Mouse (Mus musculus): ENCODE data around the gene Prss46. TPM values are rescaled to one million over a fixed set of nuclear protein-coding genes. Genes with fewer than 3 reads are reported as not detected.
A peak's percentile ranks its signal among the peaks of the same experiment; 100 is the strongest.

The Prss46 gene
- polyA plus RNA-seq, 1 experiment from 2014 or later, result not detected

DNA sequence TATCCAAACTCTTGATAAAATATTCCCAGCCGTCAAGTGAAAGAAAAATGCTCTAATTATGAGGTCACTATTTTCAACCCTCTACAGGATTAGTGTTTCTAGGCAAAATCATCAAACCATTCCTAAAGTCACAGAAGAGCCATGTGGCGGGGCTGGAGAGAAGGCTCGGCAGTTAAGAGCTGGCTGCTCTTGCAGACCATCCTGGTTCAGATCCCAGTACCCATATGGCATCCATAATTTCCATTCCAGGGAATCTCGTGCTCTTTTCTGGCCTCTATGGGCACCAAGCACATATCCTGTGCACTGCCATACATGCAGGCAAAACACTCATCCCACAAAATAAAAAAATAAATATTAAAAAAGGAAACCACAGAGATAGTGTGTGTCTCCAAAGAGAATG lies 18.9 kb upstream of the Prss46 start:
- DNase-seq (ENCODE audit: low spot score), result no peak
- Histone ChIP-seq H3K36me3 (ENCODE audit: control insufficient read depth, insufficient read depth, low read length) (no peaks in the 10 kb centered on the region), H3K4me2 (replicated peaks; ENCODE audit: low read depth, low read length) (no peak overlapping the region), H3K4me1 (replicated peaks; ENCODE audit: control insufficient read depth, insufficient read depth, low read length) (no peaks in the 10 kb centered on the region), H3K9ac (ENCODE audit: low read depth, low read length) (no peak overlapping the region), H3K27ac (ENCODE audit: low read depth, low read length) (no peak overlapping the region), H3K4me3 (ENCODE audit: low read depth, low read length) (no peak overlapping the region), H3K9me3 (ENCODE audit: control insufficient read depth, low read length) (no peaks in the 10 kb centered on the region), H3K27me3 (ENCODE audit: control insufficient read depth, insufficient read depth, low read length) (no peaks in the 10 kb centered on the region)
- ATAC-seq (ENCODE audit: low FRiP score), result no peak
- 87% methylated on average over 4 of the region's 4 CpGs for WGBS

DNA sequence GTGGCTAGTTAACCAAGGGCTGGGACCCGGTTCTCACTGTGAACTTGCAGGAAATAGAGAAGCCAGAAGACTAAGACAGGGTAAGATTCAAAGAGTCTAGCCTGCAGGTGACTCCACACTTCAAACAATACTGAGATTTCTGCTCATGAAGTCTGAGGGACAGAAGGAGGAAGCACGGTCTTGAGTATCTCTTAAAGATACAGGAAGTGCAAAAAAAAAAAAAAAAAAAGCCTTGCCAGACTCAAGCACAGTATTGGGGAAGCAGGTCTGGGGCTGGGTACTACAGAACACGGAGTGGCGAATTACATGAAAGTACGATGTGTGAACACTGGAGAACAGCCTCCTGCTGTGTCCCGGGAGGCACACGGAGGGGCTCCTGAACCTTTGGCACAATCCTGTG lies 18.5 kb upstream of the Prss46 start:
- ATAC-seq (ENCODE audit: low FRiP score) (no peak), DNase-seq (ENCODE audit: low spot score) (no peak)
- Histone ChIP-seq H3K4me1 (replicated peaks; ENCODE audit: control insufficient read depth, insufficient read depth, low read length) (no peaks in the 10 kb centered on the region), H3K27me3 (ENCODE audit: control insufficient read depth, insufficient read depth, low read length) (no peaks in the 10 kb centered on the region), H3K4me3 (ENCODE audit: low read depth, low read length) (no peak overlapping the region), H3K36me3 (ENCODE audit: control insufficient read depth, insufficient read depth, low read length) (no peaks in the 10 kb centered on the region), H3K4me2 (replicated peaks; ENCODE audit: low read depth, low read length) (no peak overlapping the region), H3K27ac (ENCODE audit: low read depth, low read length) (no peak overlapping the region), H3K9me3 (ENCODE audit: control insufficient read depth, low read length) (no peaks in the 10 kb centered on the region), H3K9ac (ENCODE audit: low read depth, low read length) (no peak overlapping the region)
- WGBS, result 78% methylated on average over 7 of the region's 7 CpGs

- H3K9me3 ChIP-seq (ENCODE audit: control insufficient read depth, low read length), result no peaks in the 10 kb centered on the region
- DNase-seq (ENCODE audit: low spot score) (no peak), ATAC-seq (ENCODE audit: low FRiP score) (no peak)
- no peak within 1 kb of the TSS for H3K9ac ChIP-seq (ENCODE audit: low read depth, low read length)
- no peaks in the 10 kb centered on the region for H3K4me1 ChIP-seq (replicated peaks; ENCODE audit: control insufficient read depth, insufficient read depth, low read length)
- 86% methylated on average over 3 of the region's 3 CpGs for WGBS
- no peaks in the 10 kb centered on the region for H3K27me3 ChIP-seq (ENCODE audit: control insufficient read depth, insufficient read depth, low read length)
- no peak within 1 kb of the TSS for H3K4me2 ChIP-seq (replicated peaks; ENCODE audit: low read depth, low read length)
- no peaks in the 10 kb centered on the region for H3K36me3 ChIP-seq (ENCODE audit: control insufficient read depth, insufficient read depth, low read length)
- H3K27ac ChIP-seq (ENCODE audit: low read depth, low read length), result no peak within 1 kb of the TSS
- no peak within 1 kb of the TSS for H3K4me3 ChIP-seq (ENCODE audit: low read depth, low read length)
These were observed 17.9 kb upstream of the Prss46 start, which contains the start of gene Prss43 for GRCm38 (mm10) chr9:110826390-110826789. Prss43 (plus strand) TSS chr9:110826690.

GRCm38 (mm10) chr9:110833021-110833420 lies 11.3 kb upstream of the Prss46 start:
- Histone ChIP-seq H3K4me3 (ENCODE audit: low read depth, low read length) (no peak overlapping the region), H3K27ac (ENCODE audit: low read depth, low read length) (no peak overlapping the region), H3K9me3 (ENCODE audit: control insufficient read depth, low read length) (no peaks in the 10 kb centered on the region), H3K4me2 (replicated peaks; ENCODE audit: low read depth, low read length) (no peak overlapping the region), H3K27me3 (ENCODE audit: control insufficient read depth, insufficient read depth, low read length) (no peaks in the 10 kb centered on the region), H3K36me3 (ENCODE audit: control insufficient read depth, insufficient read depth, low read length) (no peaks in the 10 kb centered on the region), H3K4me1 (replicated peaks; ENCODE audit: control insufficient read depth, insufficient read depth, low read length) (no peaks in the 10 kb centered on the region), H3K9ac (ENCODE audit: low read depth, low read length) (no peak overlapping the region)
- DNase-seq (ENCODE audit: low spot score) (peak; percentile 20), ATAC-seq (ENCODE audit: low FRiP score) (no peak)
- WGBS, result 79% methylated on average over 5 of the region's 5 CpGs

- H3K4me2 ChIP-seq (replicated peaks; ENCODE audit: low read depth, low read length), result no peak within 1 kb of the TSS
- DNase-seq (ENCODE audit: low spot score), result no peak
- ATAC-seq (ENCODE audit: low FRiP score), result no peak
- H3K27me3 ChIP-seq (ENCODE audit: control insufficient read depth, insufficient read depth, low read length), result no peaks in the 10 kb centered on the region
- H3K4me3 ChIP-seq (ENCODE audit: low read depth, low read length), result no peak within 1 kb of the TSS
- no peak within 1 kb of the TSS for H3K9ac ChIP-seq (ENCODE audit: low read depth, low read length)
- H3K36me3 ChIP-seq (ENCODE audit: control insufficient read depth, insufficient read depth, low read length), result no peaks in the 10 kb centered on the region
- no peaks in the 10 kb centered on the region for H3K4me1 ChIP-seq (replicated peaks; ENCODE audit: control insufficient read depth, insufficient read depth, low read length)
- no peak within 1 kb of the TSS for H3K27ac ChIP-seq (ENCODE audit: low read depth, low read length)
- no peaks in the 10 kb centered on the region for H3K9me3 ChIP-seq (ENCODE audit: control insufficient read depth, low read length)
- WGBS, result 82% methylated on average over 19 of the region's 19 CpGs
These were observed 9.9 kb upstream of the Prss46 start, which contains the start of gene Prss45 for GRCm38 (mm10) chr9:110834411-110834810. Prss45 (plus strand) TSS chr9:110834588.

DNA sequence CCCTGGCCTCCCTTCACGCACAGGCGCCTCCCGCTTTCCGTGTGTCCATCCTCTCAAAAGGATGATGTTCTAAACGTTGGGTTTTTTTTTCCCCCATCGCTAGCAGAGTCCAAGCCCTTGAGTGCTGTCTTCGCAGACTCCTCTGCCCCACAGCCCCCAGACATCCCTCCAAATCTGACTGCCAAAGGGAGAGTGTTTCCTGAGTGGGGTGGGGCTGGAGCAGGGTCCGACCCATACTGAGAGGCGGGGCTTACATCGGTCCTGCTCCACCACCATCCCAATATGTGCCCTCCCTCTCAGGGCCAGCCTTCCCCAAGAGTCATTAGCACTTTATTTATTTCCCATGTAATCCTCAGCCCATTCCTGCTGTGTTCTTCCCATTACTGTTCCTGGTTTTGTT lies 9.3 kb upstream of the Prss46 start:
- Histone ChIP-seq H3K27me3 (ENCODE audit: control insufficient read depth, insufficient read depth, low read length) (no peaks in the 10 kb centered on the region), H3K27ac (ENCODE audit: low read depth, low read length) (no peak overlapping the region)
- no peak for ATAC-seq (ENCODE audit: low FRiP score)

DNA sequence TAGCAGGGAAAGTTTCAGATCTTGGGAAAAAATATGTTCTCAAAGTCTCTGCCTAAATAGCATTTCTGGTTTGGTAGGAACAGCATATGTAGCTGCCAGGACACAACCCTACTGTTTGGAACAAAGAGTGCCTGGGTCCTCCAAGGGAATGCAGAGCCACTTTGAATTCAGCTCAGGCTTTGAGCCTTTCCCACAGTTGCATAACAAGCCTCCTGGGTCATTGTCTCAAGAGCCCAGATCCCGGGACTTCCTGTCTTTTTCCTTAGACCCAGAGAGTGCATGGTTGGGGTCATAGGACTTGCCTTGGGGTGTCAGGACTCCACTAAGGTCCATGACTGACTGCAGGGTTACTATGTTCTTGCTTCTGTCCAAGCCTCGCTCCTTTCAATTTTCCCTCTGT lies 8.2 kb upstream of the Prss46 start:
- ATAC-seq (ENCODE audit: low FRiP score) (no peak), DNase-seq (ENCODE audit: low spot score) (no peak)
- no peaks in the 10 kb centered on the region for H3K9me3 ChIP-seq (ENCODE audit: control insufficient read depth, low read length)
- no peak overlapping the region for H3K4me3 ChIP-seq (ENCODE audit: low read depth, low read length)
- H3K9ac ChIP-seq (ENCODE audit: low read depth, low read length), result no peak overlapping the region
- no peaks in the 10 kb centered on the region for H3K27me3 ChIP-seq (ENCODE audit: control insufficient read depth, insufficient read depth, low read length)
- WGBS, result 51% methylated on average over 2 of the region's 2 CpGs
- H3K36me3 ChIP-seq (ENCODE audit: control insufficient read depth, insufficient read depth, low read length), result no peaks in the 10 kb centered on the region
- H3K4me1 ChIP-seq (replicated peaks; ENCODE audit: control insufficient read depth, insufficient read depth, low read length), result no peaks in the 10 kb centered on the region
- H3K27ac ChIP-seq (ENCODE audit: low read depth, low read length), result no peak overlapping the region
- no peak overlapping the region for H3K4me2 ChIP-seq (replicated peaks; ENCODE audit: low read depth, low read length)

More for the DNA sequence above, 9.3 kb upstream of the Prss46 start:
- Histone ChIP-seq H3K4me3 (ENCODE audit: low read depth, low read length) (no peak overlapping the region), H3K36me3 (ENCODE audit: control insufficient read depth, insufficient read depth, low read length) (no peaks in the 10 kb centered on the region), H3K4me2 (replicated peaks; ENCODE audit: low read depth, low read length) (no peak overlapping the region), H3K4me1 (replicated peaks; ENCODE audit: control insufficient read depth, insufficient read depth, low read length) (no peaks in the 10 kb centered on the region), H3K9me3 (ENCODE audit: control insufficient read depth, low read length) (no peaks in the 10 kb centered on the region), H3K9ac (ENCODE audit: low read depth, low read length) (no peak overlapping the region)
- DNase-seq (ENCODE audit: low spot score), result no peak
- 36% methylated on average over 10 of the region's 10 CpGs for WGBS

GRCm38 (mm10) chr9:110840905-110841304 lies 3.4 kb upstream of the Prss46 start:
- ATAC-seq (ENCODE audit: low FRiP score) (no peak), DNase-seq (ENCODE audit: low spot score) (no peak)
- H3K27me3 ChIP-seq (ENCODE audit: control insufficient read depth, insufficient read depth, low read length), result no peaks in the 10 kb centered on the region
- H3K9ac ChIP-seq (ENCODE audit: low read depth, low read length), result no peak overlapping the region
- H3K4me2 ChIP-seq (replicated peaks; ENCODE audit: low read depth, low read length), result no peak overlapping the region
- H3K4me1 ChIP-seq (replicated peaks; ENCODE audit: control insufficient read depth, insufficient read depth, low read length), result no peaks in the 10 kb centered on the region
- no peaks in the 10 kb centered on the region for H3K9me3 ChIP-seq (ENCODE audit: control insufficient read depth, low read length)
- H3K4me3 ChIP-seq (ENCODE audit: low read depth, low read length), result no peak overlapping the region
- H3K27ac ChIP-seq (ENCODE audit: low read depth, low read length), result no peak overlapping the region
- 73% methylated on average over 6 of the region's 6 CpGs for WGBS
- H3K36me3 ChIP-seq (ENCODE audit: control insufficient read depth, insufficient read depth, low read length), result no peaks in the 10 kb centered on the region

DNA sequence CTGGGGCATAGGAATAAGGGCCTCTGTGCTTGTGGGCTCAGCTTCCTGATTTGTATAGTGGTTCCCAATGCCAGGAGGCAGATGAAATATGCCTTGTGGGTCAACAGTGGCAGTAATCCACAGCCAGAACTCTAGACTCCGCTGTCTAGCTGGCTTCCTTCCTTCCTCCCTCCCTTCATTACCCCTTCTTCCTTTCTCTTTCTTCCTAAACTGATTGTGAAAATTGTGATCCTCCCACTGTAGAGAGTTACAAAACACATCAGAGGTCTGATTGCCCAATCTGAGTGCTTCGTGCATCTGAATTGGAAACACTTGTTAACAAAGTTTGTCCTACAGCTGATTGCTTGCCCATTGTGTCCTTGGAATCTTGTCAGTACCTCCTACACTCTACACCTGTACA lies 2.9 kb upstream of the Prss46 start:
- H3K4me1 ChIP-seq (replicated peaks; ENCODE audit: control insufficient read depth, insufficient read depth, low read length), result no peaks in the 10 kb centered on the region
- WGBS, result 86% methylated on average over 2 of the region's 2 CpGs

More for the DNA sequence above, 2.9 kb upstream of the Prss46 start:
- Histone ChIP-seq H3K9me3 (ENCODE audit: control insufficient read depth, low read length) (no peaks in the 10 kb centered on the region), H3K27ac (ENCODE audit: low read depth, low read length) (no peak overlapping the region), H3K36me3 (ENCODE audit: control insufficient read depth, insufficient read depth, low read length) (no peaks in the 10 kb centered on the region), H3K4me2 (replicated peaks; ENCODE audit: low read depth, low read length) (no peak overlapping the region), H3K27me3 (ENCODE audit: control insufficient read depth, insufficient read depth, low read length) (no peaks in the 10 kb centered on the region), H3K4me3 (ENCODE audit: low read depth, low read length) (no peak overlapping the region), H3K9ac (ENCODE audit: low read depth, low read length) (no peak overlapping the region)
- ATAC-seq (ENCODE audit: low FRiP score), result no peak
- no peak for DNase-seq (ENCODE audit: low spot score)

All from hindbrain, embryonic 11.5 days (tissue).